In genomic region chr3:109224526-109224925, GRCm38 (mm10) we compare ENCODE assay signal across 8 mouse cellular contexts.
"Had no signal": no experiment of that assay in that cellular context is flagged by ENCODE, and none has a peak within 500 bp of the region (broad histone marks: within the 10 kb centered on the region; RNA-seq: fewer than 3 reads in every experiment).

No protein-coding gene starts in this region.

- DNase-seq: kidney, adult 18-20 months; kidney, postnatal 10 days; kidney, postnatal 4 days; liver; liver, embryonic 13.5 days; liver, postnatal 0 days; lung, postnatal 14 days; retina, postnatal 1 day had no signal
